Mouse (Mus musculus) thymus, postnatal 36 days (tissue): Measurements from ENCODE around the gene Gm10309.

Experiments
- DNase-seq, 2 experiments: peaks; one replicate each; pipeline ENCODE4 v3.0.0; 2022; ENCODE audit warnings: mixed read lengths in 2 of 2

Gene Gm10309

GRCm38 (mm10) chr17:86505183-86505631 is at the start of gene Gm10309:
TSS of gene Gm10309 (minus strand) at chr17:86505232.
- DNase-seq: no peak

- DNase-seq: no peak
These were observed 47.0 kb upstream of the Gm10309 start for GRCm38 (mm10) chr17:86551995-86552394.

- DNase-seq: no peak
These were observed 46.5 kb upstream of the Gm10309 start for GRCm38 (mm10) chr17:86551561-86551960.

- DNase-seq: no peak
These were observed 44.1 kb upstream of the Gm10309 start for GRCm38 (mm10) chr17:86549128-86549527.

GRCm38 (mm10) chr17:86546529-86546928 is 41.5 kb upstream of the Gm10309 start:
- no peak for DNase-seq

GRCm38 (mm10) chr17:86539881-86540430 is 34.9 kb upstream of the Gm10309 start:
- DNase-seq: no peak

- DNase-seq: peak; percentile 42 to 44
These were observed 31.0 kb upstream of the Gm10309 start for GRCm38 (mm10) chr17:86535827-86536656.

- no peak for DNase-seq
These were observed 30.1 kb upstream of the Gm10309 start for GRCm38 (mm10) chr17:86535096-86535495.

- DNase-seq: no peak
These were observed 28.5 kb upstream of the Gm10309 start for GRCm38 (mm10) chr17:86533549-86533851.

- no peak for DNase-seq
These were observed 27.9 kb upstream of the Gm10309 start for GRCm38 (mm10) chr17:86532783-86533548.

- DNase-seq: no peak
These were observed 26.2 kb upstream of the Gm10309 start for GRCm38 (mm10) chr17:86531231-86531630.

- DNase-seq: no peak
These were observed 24.4 kb upstream of the Gm10309 start for GRCm38 (mm10) chr17:86529411-86529810.

GRCm38 (mm10) chr17:86529003-86529402 is 24.0 kb upstream of the Gm10309 start:
- DNase-seq: no peak

GRCm38 (mm10) chr17:86527298-86527697 is 22.3 kb upstream of the Gm10309 start:
- no peak for DNase-seq

GRCm38 (mm10) chr17:86526016-86526415 is 21.0 kb upstream of the Gm10309 start:
- no peak for DNase-seq

GRCm38 (mm10) chr17:86525075-86525474 is 20.0 kb upstream of the Gm10309 start:
- DNase-seq: no peak

GRCm38 (mm10) chr17:86523843-86524242 is 18.8 kb upstream of the Gm10309 start:
- no peak for DNase-seq

GRCm38 (mm10) chr17:86523374-86523773 is 18.3 kb upstream of the Gm10309 start:
- no peak for DNase-seq

- DNase-seq: no peak
These were observed 17.6 kb upstream of the Gm10309 start for GRCm38 (mm10) chr17:86522649-86523048.

- no peak for DNase-seq
These were observed 16.2 kb upstream of the Gm10309 start for GRCm38 (mm10) chr17:86521252-86521651.

GRCm38 (mm10) chr17:86518604-86519003 is 13.6 kb upstream of the Gm10309 start:
- no peak for DNase-seq

- DNase-seq: no peak
These were observed 11.6 kb upstream of the Gm10309 start for GRCm38 (mm10) chr17:86516630-86517029.

GRCm38 (mm10) chr17:86514974-86515620 is 10.1 kb upstream of the Gm10309 start:
- no peak for DNase-seq
